Comparison of ENCODE assay signal across 25 mouse cellular contexts in the genomic region with DNA sequence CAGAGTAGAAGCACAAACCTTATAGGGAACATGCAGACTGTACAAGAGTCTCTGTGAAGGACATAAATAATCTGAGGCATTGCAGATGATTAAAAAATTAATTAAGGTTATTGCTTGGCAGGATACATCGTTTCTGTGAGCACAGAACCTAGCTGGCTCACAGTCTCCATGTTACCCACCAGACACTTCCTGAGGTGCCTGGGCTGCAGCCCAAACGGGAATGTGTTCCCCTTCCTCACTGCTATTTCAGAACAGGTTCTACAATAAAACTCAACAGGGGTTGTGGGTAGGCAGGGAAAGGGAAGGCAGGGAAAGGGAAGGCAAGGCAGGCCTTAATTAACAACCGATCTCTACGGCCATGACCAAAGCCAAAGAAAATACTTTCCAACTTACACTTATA.
DNase-seq lines count a peak whose midpoint lies in the region; ATAC-seq and TF ChIP-seq lines count a peak whose summit lies in the region.
"Had no signal": no experiment of that assay in that cellular context is flagged by ENCODE, and none has a peak within 500 bp of the region (broad histone marks: within the 10 kb centered on the region; RNA-seq: fewer than 3 reads in every experiment).

No protein-coding gene starts in this region.

- no peaks in the 10 kb centered on the region for H3K27me3 ChIP-seq in kidney, embryonic 15.5 days
- no peaks in the 10 kb centered on the region for H3K27me3 ChIP-seq in kidney, postnatal 0 days (ENCODE audit: insufficient read depth, low read length)
- H3K27me3 ChIP-seq in limb, embryonic 14.5 days (ENCODE audit: control insufficient read depth, insufficient read depth, low read length) = no peaks in the 10 kb centered on the region
- H3K27me3 ChIP-seq: CH12.LX; embryonic facial prominence, embryonic 13.5 days; embryonic facial prominence, embryonic 15.5 days; forebrain, embryonic 12.5 days; Patski had no signal

- H3K36me3 ChIP-seq in kidney, embryonic 15.5 days = no peaks in the 10 kb centered on the region
- H3K36me3 ChIP-seq in kidney, postnatal 0 days (ENCODE audit: insufficient read depth, low read length) = no peaks in the 10 kb centered on the region
- no peaks in the 10 kb centered on the region for H3K36me3 ChIP-seq in limb, embryonic 14.5 days (ENCODE audit: control insufficient read depth, insufficient read depth, low read length)
- H3K36me3 ChIP-seq: embryonic facial prominence, embryonic 13.5 days; embryonic facial prominence, embryonic 15.5 days; forebrain, embryonic 12.5 days; G1E had no signal

- peak overlapping the region; percentile 9 for H3K27ac ChIP-seq in kidney, embryonic 15.5 days
- H3K27ac ChIP-seq in kidney, postnatal 0 days = no peak overlapping the region
- H3K27ac ChIP-seq in limb, embryonic 14.5 days (replicated peaks; ENCODE audit: low read depth, low read length) = peak overlapping the region; percentile 8
- H3K27ac ChIP-seq: embryonic facial prominence, embryonic 13.5 days; embryonic facial prominence, embryonic 15.5 days; forebrain, embryonic 10.5 days; forebrain, embryonic 12.5 days had no signal

- no peak for ATAC-seq in kidney, embryonic 15.5 days (replicated peaks; ENCODE audit: low FRiP score)
- ATAC-seq in kidney, postnatal 0 days (replicated peaks; ENCODE audit: low FRiP score, low read depth) = no peak
- peak; percentile 53 for ATAC-seq in limb, embryonic 14.5 days (ENCODE audit: low FRiP score, low read depth)
- ATAC-seq: activated CD4-positive, CD25-positive, alpha-beta regulatory T cell, adult 4 months; CD4-positive, CD25-positive, alpha-beta regulatory T cell, adult 4 months; forebrain, embryonic 14.5 days; forebrain, embryonic 16.5 days; Patski had no signal

- no peak overlapping the region for H3K9ac ChIP-seq in kidney, embryonic 15.5 days
- no peak overlapping the region for H3K9ac ChIP-seq in kidney, postnatal 0 days (ENCODE audit: low read depth, low read length)
- no peak overlapping the region for H3K9ac ChIP-seq in limb, embryonic 14.5 days (ENCODE audit: low read depth, low read length, severe bottlenecking)
- H3K9ac ChIP-seq: embryonic facial prominence, embryonic 13.5 days; embryonic facial prominence, embryonic 15.5 days; forebrain, embryonic 12.5 days had no signal

- 47% methylated on average over 4 of the region's 4 CpGs for WGBS in kidney, embryonic 15.5 days
- 36% methylated on average over 4 of the region's 4 CpGs for WGBS in kidney, postnatal 0 days
- WGBS in limb, embryonic 14.5 days = 25% methylated on average over 4 of the region's 4 CpGs

- no peak for TF ChIP-seq POLR2A in limb, embryonic 14.5 days (IDR thresholded peaks at IDR 0.05; ENCODE audit: borderline replicate concordance, extremely low read depth, insufficient read depth, insufficient read length)

- H3K4me2 ChIP-seq in kidney, embryonic 15.5 days = no peak overlapping the region
- H3K4me2 ChIP-seq in kidney, postnatal 0 days (ENCODE audit: low read length) = no peak overlapping the region
- no peak overlapping the region for H3K4me2 ChIP-seq in limb, embryonic 14.5 days (replicated peaks; ENCODE audit: low read depth, low read length, severe bottlenecking)
- H3K4me2 ChIP-seq: embryonic facial prominence, embryonic 13.5 days; embryonic facial prominence, embryonic 15.5 days; forebrain, embryonic 12.5 days had no signal

- TF ChIP-seq CTCF in kidney, postnatal 0 days (IDR thresholded peaks at IDR 0.05; ENCODE audit: low read depth) = no peak

- H3K4me1 ChIP-seq in kidney, embryonic 15.5 days = peaks cover 24% of the 10 kb centered on the region
- no peaks in the 10 kb centered on the region for H3K4me1 ChIP-seq in kidney, postnatal 0 days (replicated peaks; ENCODE audit: insufficient read depth, low read length)
- peaks cover 20% of the 10 kb centered on the region for H3K4me1 ChIP-seq in limb, embryonic 14.5 days (ENCODE audit: control insufficient read depth, insufficient read depth, low read length)

- no peaks in the 10 kb centered on the region for H3K9me3 ChIP-seq in kidney, embryonic 15.5 days (replicated peaks)
- H3K9me3 ChIP-seq in kidney, postnatal 0 days (replicated peaks; ENCODE audit: low read length) = no peaks in the 10 kb centered on the region
- H3K9me3 ChIP-seq in limb, embryonic 14.5 days (ENCODE audit: control insufficient read depth, low read length) = no peaks in the 10 kb centered on the region
- H3K9me3 ChIP-seq: embryonic facial prominence, embryonic 13.5 days; embryonic facial prominence, embryonic 15.5 days; forebrain, embryonic 10.5 days; forebrain, embryonic 12.5 days; G1E had no signal

- DNase-seq in kidney, postnatal 14 days = no peak
- peak; percentile 44 for DNase-seq in kidney, postnatal 0 days (ENCODE audit: low spot score)
- no peak for DNase-seq in kidney, postnatal 25 days
- DNase-seq in limb, embryonic 14.5 days (ENCODE audit: low spot score) = no peak
- no peak for DNase-seq in lung, adult 18-20 months
- DNase-seq: adrenal gland, adult 8-10 months; adrenal gland, postnatal 14 days; adrenal gland, postnatal 36 days; B cell, adult 2 months; cerebellum, adult 11-12 months; cerebellum, adult 2 months; cerebellum, adult 9-10 months had no signal

- no peak overlapping the region for H3K4me3 ChIP-seq in kidney, embryonic 15.5 days (replicated peaks)
- H3K4me3 ChIP-seq in kidney, postnatal 0 days (replicated peaks; ENCODE audit: low read depth, low read length) = no peak overlapping the region
- no peak overlapping the region for H3K4me3 ChIP-seq in limb, embryonic 14.5 days (replicated peaks; ENCODE audit: low read length)
- H3K4me3 ChIP-seq: embryonic facial prominence, embryonic 13.5 days; embryonic facial prominence, embryonic 15.5 days; erythroblast, embryonic 14.5 days; forebrain, embryonic 10.5 days; forebrain, embryonic 12.5 days had no signal
